Mouse (Mus musculus): Measurements from ENCODE around the gene Spcs2. TPM values are rescaled to one million over a fixed set of nuclear protein-coding genes. Genes with fewer than 3 reads are reported as not detected.

The Spcs2 gene
- polyA plus RNA-seq, 1 experiment, result 78.5 TPM

- no peak for TF ChIP-seq POLR2A (IDR thresholded peaks at IDR 0.05; ENCODE audit: borderline replicate concordance, insufficient read depth, low read length)
- no peak for TF ChIP-seq CTCF (IDR thresholded peaks at IDR 0.05; ENCODE audit: borderline replicate concordance, insufficient read depth, low read depth, low read length)
- no peak for DNase-seq
- H3K27ac ChIP-seq (ENCODE audit: insufficient read depth, low read length), result no peak overlapping the region
- H3K4me3 ChIP-seq (replicated peaks; ENCODE audit: insufficient read depth, low read depth, low read length), result no peak overlapping the region
- H3K4me1 ChIP-seq (ENCODE audit: control insufficient read depth, insufficient read depth, low read length), result no peaks in the 10 kb centered on the region
- WGBS, result 89% methylated on average over 5 of the region's 5 CpGs
- H3K27me3 ChIP-seq (ENCODE audit: control insufficient read depth, insufficient read depth, low read length), result no peaks in the 10 kb centered on the region
Observed at GRCm38 (mm10) chr7:99833115-99833845, 30.0 kb downstream of the Spcs2 start.

GRCm38 (mm10) chr7:99828083-99828570 is 35.1 kb downstream of the Spcs2 start, which contains the start of gene Neu3:
Neu3 (minus strand) TSS chr7:99828417.
- TF ChIP-seq CTCF (IDR thresholded peaks at IDR 0.05; ENCODE audit: borderline replicate concordance, insufficient read depth, low read depth, low read length) (no peak), POLR2A (IDR thresholded peaks at IDR 0.05; ENCODE audit: borderline replicate concordance, insufficient read depth, low read length) (peak; percentile 73; the same call in 1 of the 2 replicates)
- Histone ChIP-seq H3K27me3 (ENCODE audit: control insufficient read depth, insufficient read depth, low read length) (no peaks in the 10 kb centered on the region), H3K4me1 (ENCODE audit: control insufficient read depth, insufficient read depth, low read length) (no peaks in the 10 kb centered on the region), H3K27ac (ENCODE audit: insufficient read depth, low read length) (peak within 1 kb of the TSS; percentile 22; the same call in 1 of the 2 replicates), H3K4me3 (replicated peaks; ENCODE audit: insufficient read depth, low read depth, low read length) (peak within 1 kb of the TSS; percentile 62)
- peak; percentile 92 to 94 for DNase-seq
- under 1% methylated on average over 26 of the region's 26 CpGs for WGBS

GRCm38 (mm10) chr7:99826096-99826495 is 37.2 kb downstream of the Spcs2 start:
- Histone ChIP-seq H3K4me1 (ENCODE audit: control insufficient read depth, insufficient read depth, low read length) (no peaks in the 10 kb centered on the region), H3K4me3 (replicated peaks; ENCODE audit: insufficient read depth, low read depth, low read length) (no peak overlapping the region), H3K27me3 (ENCODE audit: control insufficient read depth, insufficient read depth, low read length) (no peaks in the 10 kb centered on the region), H3K27ac (ENCODE audit: insufficient read depth, low read length) (no peak overlapping the region)
- DNase-seq, result no peak
- TF ChIP-seq CTCF (IDR thresholded peaks at IDR 0.05; ENCODE audit: borderline replicate concordance, insufficient read depth, low read depth, low read length) (no peak), POLR2A (IDR thresholded peaks at IDR 0.05; ENCODE audit: borderline replicate concordance, insufficient read depth, low read length) (no peak)
- 66% methylated on average over 6 of the region's 6 CpGs for WGBS

GRCm38 (mm10) chr7:99825511-99825910 is 37.8 kb downstream of the Spcs2 start:
- no peaks in the 10 kb centered on the region for H3K27me3 ChIP-seq (ENCODE audit: control insufficient read depth, insufficient read depth, low read length)
- TF ChIP-seq POLR2A (IDR thresholded peaks at IDR 0.05; ENCODE audit: borderline replicate concordance, insufficient read depth, low read length) (no peak), CTCF (IDR thresholded peaks at IDR 0.05; ENCODE audit: borderline replicate concordance, insufficient read depth, low read depth, low read length) (no peak)
- 88% methylated on average over 9 of the region's 9 CpGs for WGBS

GRCm38 (mm10) chr7:99824649-99825483 is 38.4 kb downstream of the Spcs2 start:
- 90% methylated on average over 16 of the region's 16 CpGs for WGBS
- no peak for DNase-seq
- no peaks in the 10 kb centered on the region for H3K4me1 ChIP-seq (ENCODE audit: control insufficient read depth, insufficient read depth, low read length)
- TF ChIP-seq POLR2A (IDR thresholded peaks at IDR 0.05; ENCODE audit: borderline replicate concordance, insufficient read depth, low read length), result no peak
- no peak for TF ChIP-seq CTCF (IDR thresholded peaks at IDR 0.05; ENCODE audit: borderline replicate concordance, insufficient read depth, low read depth, low read length)
- H3K27ac ChIP-seq (ENCODE audit: insufficient read depth, low read length), result no peak overlapping the region
- H3K27me3 ChIP-seq (ENCODE audit: control insufficient read depth, insufficient read depth, low read length), result no peaks in the 10 kb centered on the region
- H3K4me3 ChIP-seq (replicated peaks; ENCODE audit: insufficient read depth, low read depth, low read length), result no peak overlapping the region

More at GRCm38 (mm10) chr7:99825511-99825910, 37.8 kb downstream of the Spcs2 start:
- DNase-seq, result no peak
- Histone ChIP-seq H3K4me1 (ENCODE audit: control insufficient read depth, insufficient read depth, low read length) (no peaks in the 10 kb centered on the region), H3K27ac (ENCODE audit: insufficient read depth, low read length) (no peak overlapping the region), H3K4me3 (replicated peaks; ENCODE audit: insufficient read depth, low read depth, low read length) (no peak overlapping the region)

- 87% methylated on average over 10 of the region's 10 CpGs for WGBS
- no peak for DNase-seq
- Histone ChIP-seq H3K4me3 (replicated peaks; ENCODE audit: insufficient read depth, low read depth, low read length) (no peak overlapping the region), H3K27me3 (ENCODE audit: control insufficient read depth, insufficient read depth, low read length) (no peaks in the 10 kb centered on the region), H3K4me1 (ENCODE audit: control insufficient read depth, insufficient read depth, low read length) (no peaks in the 10 kb centered on the region), H3K27ac (ENCODE audit: insufficient read depth, low read length) (no peak overlapping the region)
- TF ChIP-seq POLR2A (IDR thresholded peaks at IDR 0.05; ENCODE audit: borderline replicate concordance, insufficient read depth, low read length) (no peak), CTCF (IDR thresholded peaks at IDR 0.05; ENCODE audit: borderline replicate concordance, insufficient read depth, low read depth, low read length) (no peak)
Observed at GRCm38 (mm10) chr7:99823045-99823663, 40.1 kb downstream of the Spcs2 start.

- DNase-seq, result no peak
- Histone ChIP-seq H3K4me1 (ENCODE audit: control insufficient read depth, insufficient read depth, low read length) (no peaks in the 10 kb centered on the region), H3K27ac (ENCODE audit: insufficient read depth, low read length) (no peak overlapping the region), H3K27me3 (ENCODE audit: control insufficient read depth, insufficient read depth, low read length) (no peaks in the 10 kb centered on the region), H3K4me3 (replicated peaks; ENCODE audit: insufficient read depth, low read depth, low read length) (no peak overlapping the region)
- WGBS, result 82% methylated on average over 5 of the region's 5 CpGs
- TF ChIP-seq POLR2A (IDR thresholded peaks at IDR 0.05; ENCODE audit: borderline replicate concordance, insufficient read depth, low read length), result no peak
- TF ChIP-seq CTCF (IDR thresholded peaks at IDR 0.05; ENCODE audit: borderline replicate concordance, insufficient read depth, low read depth, low read length), result no peak
Observed at GRCm38 (mm10) chr7:99822426-99822825, 40.8 kb downstream of the Spcs2 start.
